Mouse (Mus musculus): ENCODE results near the gene Tfap2b. TPM values are rescaled to one million over a fixed set of nuclear protein-coding genes. Genes with fewer than 3 reads are reported as not detected.

The Tfap2b gene
- polyA plus RNA-seq, 1 experiment from 2014 or later: 31.3 TPM

- Histone ChIP-seq H3K27ac (replicated peaks; ENCODE audit: low read depth, low read length) (peak overlapping the region; percentile 30; the same call in 1 of the 2 replicates), H3K36me3 (ENCODE audit: control insufficient read depth, insufficient read depth, low read length) (no peaks in the 10 kb centered on the region), H3K9ac (ENCODE audit: low read length) (0 out of 2 replicates have a peak overlapping the region, but pooled peaks have one; percentile 12), H3K4me3 (ENCODE audit: low read depth, low read length) (peak overlapping the region; percentile 32), H3K4me2 (ENCODE audit: low read depth, severe bottlenecking) (peak overlapping the region; percentile 7; the same call in 1 of the 2 replicates), H3K27me3 (ENCODE audit: control insufficient read depth, insufficient read depth, low read length) (peaks cover 50% of the 10 kb centered on the region), H3K4me1 (ENCODE audit: control insufficient read depth, insufficient read depth, low read length) (no peaks in the 10 kb centered on the region), H3K9me3 (ENCODE audit: control insufficient read depth, low read length) (no peaks in the 10 kb centered on the region)
- WGBS: under 1% methylated on average over 8 of the region's 8 CpGs
- DNase-seq (ENCODE audit: low spot score) (no peak), ATAC-seq (ENCODE audit: insufficient number of reproducible peaks, low FRiP score, low TSS enrichment, low read depth) (no peak)
These were observed 2.3 kb downstream of the Tfap2b start for GRCm38 (mm10) chr1:19211033-19211405.

- WGBS: 1% methylated on average over 15 of the region's 15 CpGs
- H3K27ac ChIP-seq (replicated peaks; ENCODE audit: low read depth, low read length): no peak overlapping the region
- H3K9me3 ChIP-seq (ENCODE audit: control insufficient read depth, low read length): no peaks in the 10 kb centered on the region
- peaks cover 55% of the 10 kb centered on the region for H3K27me3 ChIP-seq (ENCODE audit: control insufficient read depth, insufficient read depth, low read length)
- H3K4me2 ChIP-seq (ENCODE audit: low read depth, severe bottlenecking): peak overlapping the region; percentile 32; the same call in 1 of the 2 replicates
- no peaks in the 10 kb centered on the region for H3K36me3 ChIP-seq (ENCODE audit: control insufficient read depth, insufficient read depth, low read length)
- peak overlapping the region; percentile 43 for H3K9ac ChIP-seq (ENCODE audit: low read length)
- ATAC-seq (ENCODE audit: insufficient number of reproducible peaks, low FRiP score, low TSS enrichment, low read depth) (no peak), DNase-seq (ENCODE audit: low spot score) (no peak)
- peak overlapping the region; percentile 22 for H3K4me3 ChIP-seq (ENCODE audit: low read depth, low read length)
- no peaks in the 10 kb centered on the region for H3K4me1 ChIP-seq (ENCODE audit: control insufficient read depth, insufficient read depth, low read length)
These were observed 2.9 kb downstream of the Tfap2b start for GRCm38 (mm10) chr1:19211546-19212154.

- Histone ChIP-seq H3K4me2 (ENCODE audit: low read depth, severe bottlenecking) (peak overlapping the region; percentile 18; the same call in 1 of the 2 replicates), H3K4me1 (ENCODE audit: control insufficient read depth, insufficient read depth, low read length) (no peaks in the 10 kb centered on the region), H3K9me3 (ENCODE audit: control insufficient read depth, low read length) (no peaks in the 10 kb centered on the region), H3K36me3 (ENCODE audit: control insufficient read depth, insufficient read depth, low read length) (no peaks in the 10 kb centered on the region), H3K27ac (replicated peaks; ENCODE audit: low read depth, low read length) (no peak overlapping the region), H3K4me3 (ENCODE audit: low read depth, low read length) (peak overlapping the region; percentile 5), H3K27me3 (ENCODE audit: control insufficient read depth, insufficient read depth, low read length) (peaks cover 59% of the 10 kb centered on the region), H3K9ac (ENCODE audit: low read length) (no peak overlapping the region)
- ATAC-seq (ENCODE audit: insufficient number of reproducible peaks, low FRiP score, low TSS enrichment, low read depth) (no peak), DNase-seq (ENCODE audit: low spot score) (no peak)
- WGBS: 2% methylated on average over 4 of the region's 4 CpGs
These were observed 4.0 kb downstream of the Tfap2b start for GRCm38 (mm10) chr1:19212691-19213090.

GRCm38 (mm10) chr1:19213171-19213570 is 4.5 kb downstream of the Tfap2b start:
- peak overlapping the region; percentile 18; the same call in 1 of the 2 replicates for H3K4me2 ChIP-seq (ENCODE audit: low read depth, severe bottlenecking)
- H3K27ac ChIP-seq (replicated peaks; ENCODE audit: low read depth, low read length): no peak overlapping the region
- ATAC-seq (ENCODE audit: insufficient number of reproducible peaks, low FRiP score, low TSS enrichment, low read depth) (no peak), DNase-seq (ENCODE audit: low spot score) (no peak)
- no peak overlapping the region for H3K9ac ChIP-seq (ENCODE audit: low read length)
- H3K27me3 ChIP-seq (ENCODE audit: control insufficient read depth, insufficient read depth, low read length): peaks cover 64% of the 10 kb centered on the region
- no peaks in the 10 kb centered on the region for H3K36me3 ChIP-seq (ENCODE audit: control insufficient read depth, insufficient read depth, low read length)
- H3K4me1 ChIP-seq (ENCODE audit: control insufficient read depth, insufficient read depth, low read length): no peaks in the 10 kb centered on the region
- 1% methylated on average over 4 of the region's 4 CpGs for WGBS
- H3K9me3 ChIP-seq (ENCODE audit: control insufficient read depth, low read length): no peaks in the 10 kb centered on the region
- H3K4me3 ChIP-seq (ENCODE audit: low read depth, low read length): peak overlapping the region; percentile 5

GRCm38 (mm10) chr1:19213851-19214395 is 5.2 kb downstream of the Tfap2b start:
- peaks cover 64% of the 10 kb centered on the region for H3K27me3 ChIP-seq (ENCODE audit: control insufficient read depth, insufficient read depth, low read length)
- no peaks in the 10 kb centered on the region for H3K9me3 ChIP-seq (ENCODE audit: control insufficient read depth, low read length)
- no peaks in the 10 kb centered on the region for H3K36me3 ChIP-seq (ENCODE audit: control insufficient read depth, insufficient read depth, low read length)
- DNase-seq (ENCODE audit: low spot score) (no peak), ATAC-seq (ENCODE audit: insufficient number of reproducible peaks, low FRiP score, low TSS enrichment, low read depth) (no peak)
- no peaks in the 10 kb centered on the region for H3K4me1 ChIP-seq (ENCODE audit: control insufficient read depth, insufficient read depth, low read length)
- H3K4me2 ChIP-seq (ENCODE audit: low read depth, severe bottlenecking): peak overlapping the region; percentile 35
- WGBS: under 1% methylated on average over 36 of the region's 36 CpGs
- H3K4me3 ChIP-seq (ENCODE audit: low read depth, low read length): peak overlapping the region; percentile 35
- peak overlapping the region; percentile 70 for H3K9ac ChIP-seq (ENCODE audit: low read length)
- 0 out of 2 replicates have a peak overlapping the region, but pooled peaks have one; percentile 56 for H3K27ac ChIP-seq (replicated peaks; ENCODE audit: low read depth, low read length)

GRCm38 (mm10) chr1:19217391-19217790 is 8.7 kb downstream of the Tfap2b start:
- Histone ChIP-seq H3K4me2 (ENCODE audit: low read depth, severe bottlenecking) (no peak overlapping the region), H3K9ac (ENCODE audit: low read length) (no peak overlapping the region), H3K27me3 (ENCODE audit: control insufficient read depth, insufficient read depth, low read length) (peaks cover 64% of the 10 kb centered on the region), H3K27ac (replicated peaks; ENCODE audit: low read depth, low read length) (no peak overlapping the region), H3K4me3 (ENCODE audit: low read depth, low read length) (no peak overlapping the region), H3K4me1 (ENCODE audit: control insufficient read depth, insufficient read depth, low read length) (no peaks in the 10 kb centered on the region), H3K9me3 (ENCODE audit: control insufficient read depth, low read length) (no peaks in the 10 kb centered on the region), H3K36me3 (ENCODE audit: control insufficient read depth, insufficient read depth, low read length) (no peaks in the 10 kb centered on the region)
- ATAC-seq (ENCODE audit: insufficient number of reproducible peaks, low FRiP score, low TSS enrichment, low read depth): 0 out of 2 replicates have a peak, but pooled peaks have one; percentile 17
- WGBS: 4% methylated on average over 16 of the region's 16 CpGs
- DNase-seq (ENCODE audit: low spot score): no peak

- 5% methylated on average over 7 of the region's 7 CpGs for WGBS
- no peak overlapping the region for H3K27ac ChIP-seq (replicated peaks; ENCODE audit: low read depth, low read length)
These were observed 9.5 kb downstream of the Tfap2b start for GRCm38 (mm10) chr1:19218221-19218620.

GRCm38 (mm10) chr1:19219381-19219780 is 10.7 kb downstream of the Tfap2b start:
- no peak for DNase-seq (ENCODE audit: low spot score)
- H3K4me3 ChIP-seq (ENCODE audit: low read depth, low read length): no peak overlapping the region
- H3K27ac ChIP-seq (replicated peaks; ENCODE audit: low read depth, low read length): no peak overlapping the region
- H3K9me3 ChIP-seq (ENCODE audit: control insufficient read depth, low read length): no peaks in the 10 kb centered on the region
- H3K36me3 ChIP-seq (ENCODE audit: control insufficient read depth, insufficient read depth, low read length): no peaks in the 10 kb centered on the region
- peaks cover 68% of the 10 kb centered on the region for H3K27me3 ChIP-seq (ENCODE audit: control insufficient read depth, insufficient read depth, low read length)
- ATAC-seq (ENCODE audit: insufficient number of reproducible peaks, low FRiP score, low TSS enrichment, low read depth): no peak
- 0 out of 2 replicates have a peak, but pooled peaks cover 2% of the 10 kb centered on the region for H3K4me1 ChIP-seq (ENCODE audit: control insufficient read depth, insufficient read depth, low read length)
- H3K4me2 ChIP-seq (ENCODE audit: low read depth, severe bottlenecking): no peak overlapping the region
- no peak overlapping the region for H3K9ac ChIP-seq (ENCODE audit: low read length)

More at GRCm38 (mm10) chr1:19218221-19218620, 9.5 kb downstream of the Tfap2b start:
- no peak for ATAC-seq (ENCODE audit: insufficient number of reproducible peaks, low FRiP score, low TSS enrichment, low read depth)
- no peak overlapping the region for H3K4me3 ChIP-seq (ENCODE audit: low read depth, low read length)
- H3K4me1 ChIP-seq (ENCODE audit: control insufficient read depth, insufficient read depth, low read length): no peaks in the 10 kb centered on the region
- H3K4me2 ChIP-seq (ENCODE audit: low read depth, severe bottlenecking): no peak overlapping the region
- no peak for DNase-seq (ENCODE audit: low spot score)
- peaks cover 67% of the 10 kb centered on the region for H3K27me3 ChIP-seq (ENCODE audit: control insufficient read depth, insufficient read depth, low read length)
- H3K9ac ChIP-seq (ENCODE audit: low read length): no peak overlapping the region
- H3K9me3 ChIP-seq (ENCODE audit: control insufficient read depth, low read length): no peaks in the 10 kb centered on the region
- H3K36me3 ChIP-seq (ENCODE audit: control insufficient read depth, insufficient read depth, low read length): no peaks in the 10 kb centered on the region

All from limb, embryonic 11.5 days (tissue).